Mouse (Mus musculus) spleen, adult 2 months (tissue): ENCODE results near the gene Gimap5.
A peak's percentile ranks its signal among the peaks of the same experiment; 100 is the strongest.

Source experiments
- CTCF ChIP-seq: fragments of 200-500 bp; IDR thresholded peaks from 2 replicates; pipeline ENCODE4 v1.5.1; 2011; ENCODE audit warnings: mild to moderate bottlenecking, inconsistent platforms; ENCODE audit not compliant: insufficient read depth, insufficient read length, insufficient replicate concordance; ENCODE audit errors: extremely low read depth
- POLR2A ChIP-seq: fragments of 200-500 bp; IDR thresholded peaks from 2 replicates; pipeline ENCODE4 v1.6.1; 2011; ENCODE audit warnings: low read depth, low read length, inconsistent platforms

GRCm38 (mm10) chr6:48718455-48718854 lies 27.5 kb upstream of the Gimap5 start, which contains the start of the genes Gm28053 and Gimap7:
- TF ChIP-seq POLR2A (peak; percentile 35), CTCF (no peak)
